Mouse (Mus musculus): ENCODE data around the gene Prcc.

GRCm38 (mm10) chr3:87934026-87934425 lies 48.6 kb upstream of the Prcc start:
- TF ChIP-seq POLR2A (IDR thresholded peaks at IDR 0.05; ENCODE audit: control insufficient read depth, extremely low read depth, insufficient read depth, low read length, poor library complexity) (no peak), CTCF (IDR thresholded peaks at IDR 0.05; ENCODE audit: borderline replicate concordance, control insufficient read depth, extremely low read depth, insufficient read depth, low read length, poor library complexity) (no peak)
